Mouse (Mus musculus): Measurements from ENCODE around the gene Agps.

GRCm38 (mm10) chr2:75852483-75852882 lies 20.5 kb downstream of the Agps start:
- TF ChIP-seq POLR2A (IDR thresholded peaks at IDR 0.05; ENCODE audit: low read depth, low read length) (no peak), CTCF (IDR thresholded peaks at IDR 0.05; ENCODE audit: extremely low read depth, insufficient read length, insufficient replicate concordance, low read depth, low read length) (no peak)
